Mouse (Mus musculus) cerebellum, adult 2 months (tissue): ENCODE measurements around the gene Igfbp6. TPM values are rescaled to one million over a fixed set of nuclear protein-coding genes. Genes with fewer than 3 reads are reported as not detected.
A peak's percentile ranks its signal among the peaks of the same experiment; 100 is the strongest.

Experiments used
- DNase-seq, 2 experiments: peaks; one replicate each; pipeline ENCODE4 v3.0.0; 2021
- H3K27ac ChIP-seq: fragments of 200-500 bp; 2 replicates; pipeline ENCODE4 v1.5.1; 2012; ENCODE audit warnings: low read length, control low read depth, inconsistent platforms; ENCODE audit not compliant: insufficient read depth
- H3K27me3 ChIP-seq: fragments of 200-500 bp; 2 replicates; pipeline ENCODE4 v1.6.1; 2012; ENCODE audit warnings: inconsistent platforms, mild to moderate bottlenecking, low read length, moderate library complexity; ENCODE audit not compliant: control insufficient read depth, insufficient read depth
- H3K4me1 ChIP-seq: fragments of 200-500 bp; 2 replicates; pipeline ENCODE4 v1.6.1; 2011; ENCODE audit warnings: low read length; ENCODE audit not compliant: control insufficient read depth, insufficient read depth
- H3K4me3 ChIP-seq: fragments of 200-500 bp; replicated peaks from 2 replicates; pipeline ENCODE3; 2011; ENCODE audit warnings: mild to moderate bottlenecking, low read depth, low read length, control low read depth; ENCODE audit not compliant: insufficient read depth
- CTCF ChIP-seq: fragments of 200-500 bp; IDR thresholded peaks from 2 replicates; pipeline ENCODE4 v1.5.1; 2011; ENCODE audit warnings: low read depth, mild to moderate bottlenecking, control low read depth, low read length, moderate library complexity, borderline replicate concordance; ENCODE audit not compliant: insufficient read depth
- POLR2A ChIP-seq: fragments of 200-500 bp; IDR thresholded peaks from 2 replicates; pipeline ENCODE4 v1.6.1; 2011; ENCODE audit warnings: low read length, control low read depth, borderline replicate concordance; ENCODE audit not compliant: insufficient read depth
- WGBS: fragments of 180-500 bp; shearing (Covaris S2); methylation state at CpG from one replicate; pipeline ENCODE4 v1.1.7; 2018; 5-methylcytosine and 5-hydroxymethylcytosine counted together
- polyA plus RNA-seq: library from polyadenylated mRNA; depleted of rRNA; stranded (reverse); fragments of >200 nt; gene quantifications from 2 replicates; pipeline ENCODE4 v1.2.3, GENCODE M21; 2012

Igfbp6 gene
- polyA plus RNA-seq, 1 experiment: 15.0 TPM

DNA sequence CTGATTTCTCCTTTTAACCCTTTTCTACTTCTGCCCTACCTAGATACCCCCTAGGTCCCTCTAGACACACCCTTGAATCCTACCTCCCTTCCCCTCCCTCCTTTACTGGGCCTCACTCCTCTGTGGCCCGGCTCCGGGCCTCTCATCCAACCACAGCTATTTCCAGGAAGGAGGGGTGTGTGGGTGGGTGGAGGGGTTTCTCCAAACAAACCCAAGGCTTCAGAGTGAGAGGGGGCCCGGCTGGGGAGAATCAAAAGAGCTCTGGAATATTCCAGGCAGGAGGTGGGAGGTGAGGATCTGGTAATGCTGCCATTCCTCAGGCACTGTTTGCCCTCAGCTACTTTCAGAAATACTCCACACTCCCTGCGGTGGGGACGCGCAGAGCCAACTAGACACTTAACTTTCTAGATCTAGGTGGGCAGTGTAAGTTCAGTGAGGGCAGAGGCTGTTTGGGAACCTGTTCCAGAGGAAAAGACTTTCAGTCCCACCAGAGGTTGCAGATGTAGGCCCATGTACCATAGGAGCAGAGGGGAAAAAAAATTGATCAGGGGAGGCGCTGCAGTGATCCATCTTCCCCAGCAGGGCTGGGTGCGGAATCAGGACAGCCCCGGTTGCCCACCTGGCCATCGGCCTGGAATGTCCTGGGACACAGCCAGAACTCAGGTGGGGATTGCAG lies 43.0 kb upstream of the Igfbp6 start:
- 54% methylated on average over 10 of the region's 10 CpGs for WGBS
- H3K4me1 ChIP-seq: 0 out of 2 replicates have a peak, but pooled peaks cover 3% of the 10 kb centered on the region
- no peak overlapping the region for H3K4me3 ChIP-seq
- peak in 1 of 2 experiments; percentile 20 for DNase-seq
- H3K27ac ChIP-seq: peak overlapping the region; percentile 19; the same call in 1 of the 2 replicates
- TF ChIP-seq CTCF (no peak), POLR2A (no peak)
- H3K27me3 ChIP-seq: no peaks in the 10 kb centered on the region

GRCm38 (mm10) chr15:102101672-102102541 lies 42.3 kb upstream of the Igfbp6 start:
- no peak overlapping the region for H3K4me3 ChIP-seq
- 53% methylated on average over 11 of the region's 11 CpGs for WGBS
- TF ChIP-seq CTCF (no peak), POLR2A (no peak)

GRCm38 (mm10) chr15:102102548-102103121 lies 41.5 kb upstream of the Igfbp6 start:
- 58% methylated on average over 6 of the region's 6 CpGs for WGBS
- Histone ChIP-seq H3K4me3 (no peak overlapping the region), H3K27ac (peak overlapping the region; percentile 61), H3K4me1 (peaks cover 7% of the 10 kb centered on the region; the same call in 1 of the 2 replicates), H3K27me3 (no peaks in the 10 kb centered on the region)
- no peak for TF ChIP-seq CTCF
- no peak for TF ChIP-seq POLR2A
- DNase-seq: peak in 1 of 2 experiments; percentile 14

More at GRCm38 (mm10) chr15:102101672-102102541, 42.3 kb upstream of the Igfbp6 start:
- Histone ChIP-seq H3K27me3 (no peaks in the 10 kb centered on the region), H3K27ac (peak overlapping the region; percentile 50; the same call in 1 of the 2 replicates), H3K4me1 (0 out of 2 replicates have a peak, but pooled peaks cover 6% of the 10 kb centered on the region)
- peak in 1 of 2 experiments; percentile 20 for DNase-seq

DNA sequence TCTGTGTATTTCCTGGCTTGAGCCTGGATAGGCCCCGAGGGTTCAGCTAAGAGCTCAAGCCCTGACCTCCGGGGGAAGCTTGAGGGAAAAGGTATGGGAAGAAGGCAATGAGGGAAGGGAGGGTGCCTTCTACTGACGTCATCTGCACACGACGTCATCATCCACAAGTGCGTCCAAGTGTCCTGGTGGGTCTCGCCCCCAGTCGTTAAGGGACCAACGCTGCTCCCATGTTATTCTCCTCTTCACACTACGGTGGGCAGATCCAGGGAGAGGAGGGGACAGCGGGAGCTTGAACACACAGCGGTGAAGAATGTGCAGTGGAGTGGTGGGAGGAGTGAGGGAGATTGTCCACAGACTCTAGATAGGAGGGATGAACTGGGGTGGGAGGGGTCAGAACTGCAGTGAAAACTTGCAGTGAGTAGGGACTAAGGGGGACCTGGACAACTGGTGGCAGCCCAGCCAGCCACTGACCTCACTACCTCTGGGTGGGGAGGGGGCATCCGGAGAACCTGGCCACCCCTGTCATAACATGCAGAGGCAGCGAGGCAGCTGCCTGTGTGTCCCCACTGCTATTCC lies 40.7 kb upstream of the Igfbp6 start:
- Histone ChIP-seq H3K4me1 (peaks cover 12% of the 10 kb centered on the region; the same call in 1 of the 2 replicates), H3K4me3 (peak overlapping the region; percentile 9), H3K27me3 (no peaks in the 10 kb centered on the region), H3K27ac (peak overlapping the region; percentile 61)
- no peak for TF ChIP-seq CTCF
- no peak for TF ChIP-seq POLR2A
- 36% methylated on average over 14 of the region's 14 CpGs for WGBS
- DNase-seq: peak in 1 of 2 experiments; percentile 8

- DNase-seq: no peak
- no peak overlapping the region for H3K4me3 ChIP-seq
- no peaks in the 10 kb centered on the region for H3K27me3 ChIP-seq
- WGBS: 51% methylated on average over 12 of the region's 12 CpGs
- peak overlapping the region; percentile 20; the same call in 1 of the 2 replicates for H3K27ac ChIP-seq
- TF ChIP-seq POLR2A: no peak
- no peak for TF ChIP-seq CTCF
- peaks cover 16% of the 10 kb centered on the region for H3K4me1 ChIP-seq
These were observed 40.1 kb upstream of the Igfbp6 start for GRCm38 (mm10) chr15:102103947-102104555.

DNA sequence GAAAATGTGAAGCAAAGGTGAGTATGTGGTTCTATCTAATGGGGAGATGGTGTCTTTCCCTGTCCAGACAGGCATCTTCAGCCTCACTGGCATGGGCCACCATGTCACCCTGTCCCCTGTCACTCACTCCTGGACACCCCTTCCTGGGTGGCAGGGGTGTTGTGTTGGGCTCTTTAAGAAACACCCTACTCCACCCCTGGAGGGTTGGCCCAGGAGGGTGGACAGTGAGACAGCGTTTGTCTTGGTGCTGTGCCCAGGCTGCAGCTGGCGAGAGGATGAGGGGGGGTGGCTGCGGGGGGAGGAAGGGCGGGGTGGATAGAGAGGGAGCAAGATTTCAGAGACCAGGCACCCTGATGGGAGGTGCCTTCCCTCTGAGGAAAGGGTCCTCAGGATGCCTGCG lies 38.8 kb upstream of the Igfbp6 start:
- peaks cover 21% of the 10 kb centered on the region for H3K4me1 ChIP-seq
- 21% methylated on average over 5 of the region's 5 CpGs for WGBS

More for the DNA sequence above, 38.8 kb upstream of the Igfbp6 start:
- Histone ChIP-seq H3K27me3 (no peaks in the 10 kb centered on the region), H3K27ac (no peak overlapping the region), H3K4me3 (no peak overlapping the region)
- DNase-seq: no peak
- no peak for TF ChIP-seq CTCF
- no peak for TF ChIP-seq POLR2A
